Comparison of ENCODE assay signal across 8 mouse cellular contexts in the genomic region with DNA sequence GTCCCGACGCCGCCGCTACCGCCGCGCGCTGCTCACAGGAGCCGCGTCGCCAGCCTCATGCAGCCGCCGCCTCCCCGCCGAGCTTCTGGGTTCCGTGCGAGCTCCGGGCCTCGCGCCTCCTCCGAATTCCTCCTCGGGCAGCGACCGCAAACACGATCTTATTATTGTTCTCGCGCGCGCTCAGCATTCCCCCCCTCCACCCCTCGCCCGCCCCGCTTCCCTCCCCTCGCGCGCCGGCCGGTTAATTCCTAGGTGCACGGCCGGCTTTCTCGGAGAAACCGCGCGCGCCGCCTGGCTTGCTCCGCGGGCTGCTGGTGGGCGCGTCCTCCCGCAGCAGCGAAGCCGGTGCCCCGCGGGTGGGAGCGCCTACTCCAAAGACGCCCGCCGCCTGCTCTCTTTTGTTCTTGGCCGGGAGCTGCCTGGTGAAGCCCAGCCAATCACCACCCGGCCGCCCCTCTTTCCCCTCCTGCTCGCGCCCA. TPM values are rescaled to one million over a fixed set of nuclear protein-coding genes. Genes with fewer than 3 reads are reported as not detected.
A peak's percentile ranks its signal among the peaks of the same experiment; 100 is the strongest.
DNase-seq lines count a peak whose midpoint lies in the region; ATAC-seq and TF ChIP-seq lines count a peak whose summit lies in the region.

A gene (minus strand): TSS at position 207 of the 479 bp plus-strand sequence.

- ATAC-seq in CD4-positive, CD25-positive, alpha-beta regulatory T cell, adult 4 months = peak; percentile 44
- peak; percentile 89 for ATAC-seq in forebrain, embryonic 12.5 days (ENCODE audit: low FRiP score)
- ATAC-seq in heart, embryonic 16.5 days (replicated peaks; ENCODE audit: extremely low read depth, insufficient read depth, low FRiP score) = peak; percentile 85
- peak; percentile 43; the same call in 1 of the 2 replicates for ATAC-seq in liver, embryonic 11.5 days (replicated peaks; ENCODE audit: low FRiP score)
- peak; percentile 88 for ATAC-seq in neural tube, embryonic 14.5 days (ENCODE audit: low read depth)

- H3K4me1 ChIP-seq in forebrain, embryonic 12.5 days = peaks cover 20% of the 10 kb centered on the region
- peaks cover 16% of the 10 kb centered on the region for H3K4me1 ChIP-seq in heart, embryonic 16.5 days (ENCODE audit: control insufficient read depth, insufficient read depth, low read length)
- 0 out of 2 replicates have a peak, but pooled peaks cover 5% of the 10 kb centered on the region for H3K4me1 ChIP-seq in liver, embryonic 11.5 days (replicated peaks; ENCODE audit: control insufficient read depth, insufficient read depth, low read length)
- H3K4me1 ChIP-seq in neural tube, embryonic 14.5 days (ENCODE audit: control insufficient read depth, insufficient read depth, low read length) = peaks cover 20% of the 10 kb centered on the region
- H3K4me1 ChIP-seq in thymus, adult 2 months (replicated peaks; ENCODE audit: control insufficient read depth, insufficient read depth, low read length) = peaks cover 9% of the 10 kb centered on the region; the same call in 1 of the 2 replicates

- no peaks in the 10 kb centered on the region for H3K9me3 ChIP-seq in forebrain, embryonic 12.5 days
- H3K9me3 ChIP-seq in heart, embryonic 16.5 days (replicated peaks; ENCODE audit: control insufficient read depth, low read length) = no peaks in the 10 kb centered on the region
- H3K9me3 ChIP-seq in liver, embryonic 11.5 days (ENCODE audit: control insufficient read depth, low read length) = no peaks in the 10 kb centered on the region
- H3K9me3 ChIP-seq in neural tube, embryonic 14.5 days (ENCODE audit: control insufficient read depth, low read length) = no peaks in the 10 kb centered on the region

- no peak for TF ChIP-seq CTCF in thymus, adult 2 months (IDR thresholded peaks at IDR 0.05; ENCODE audit: borderline replicate concordance, control insufficient read depth, extremely low read depth, insufficient read depth, low read length, poor library complexity)

- no peak for TF ChIP-seq POLR2A in thymus, adult 2 months (IDR thresholded peaks at IDR 0.05; ENCODE audit: control insufficient read depth, extremely low read depth, insufficient read depth, low read length, poor library complexity)

- H3K27ac ChIP-seq in forebrain, embryonic 12.5 days = peak within 1 kb of the TSS; percentile 99
- H3K27ac ChIP-seq in heart, embryonic 16.5 days (ENCODE audit: low read length) = peak within 1 kb of the TSS; percentile 71
- H3K27ac ChIP-seq in liver, embryonic 11.5 days (ENCODE audit: low read depth, low read length) = peak within 1 kb of the TSS; percentile 48; the same call in 1 of the 2 replicates
- H3K27ac ChIP-seq in neural tube, embryonic 14.5 days (ENCODE audit: low read depth, low read length) = peak within 1 kb of the TSS; percentile 98
- H3K27ac ChIP-seq in thymus, adult 2 months (ENCODE audit: control insufficient read depth, insufficient read depth, low read length) = no peak within 1 kb of the TSS

- under 1% methylated on average over 57 of the region's 63 CpGs for WGBS in forebrain, embryonic 12.5 days
- under 1% methylated on average over 48 of the region's 63 CpGs for WGBS in heart, embryonic 16.5 days
- 1% methylated on average over 63 of the region's 63 CpGs for WGBS in liver, embryonic 11.5 days
- WGBS in neural tube, embryonic 14.5 days = under 1% methylated on average over 36 of the region's 63 CpGs
- under 1% methylated on average over 60 of the region's 63 CpGs for WGBS in thymus, adult 2 months

- H3K4me3 ChIP-seq in forebrain, embryonic 12.5 days (replicated peaks) = peak within 1 kb of the TSS; percentile 94
- peak within 1 kb of the TSS; percentile 71 for H3K4me3 ChIP-seq in heart, embryonic 16.5 days (ENCODE audit: low read length)
- H3K4me3 ChIP-seq in liver, embryonic 11.5 days (ENCODE audit: low read depth, low read length) = peak within 1 kb of the TSS; percentile 61
- peak within 1 kb of the TSS; percentile 98 for H3K4me3 ChIP-seq in neural tube, embryonic 14.5 days (ENCODE audit: low read depth, low read length)
- peak within 1 kb of the TSS; percentile 78 for H3K4me3 ChIP-seq in thymus, adult 2 months (ENCODE audit: control insufficient read depth, insufficient read depth, low read length)

- DNase-seq in brain, embryonic 18.5 days (ENCODE audit: low read depth, low spot score) = peak; percentile 80
- peak; percentile 88 for DNase-seq in kidney, postnatal 14 days
- peak; percentile 70 for DNase-seq in liver, embryonic 11.5 days (ENCODE audit: low spot score)
- DNase-seq in thymus, adult 2 months = peak; percentile 52

- H3K9ac ChIP-seq in forebrain, embryonic 12.5 days = peak within 1 kb of the TSS; percentile 98
- H3K9ac ChIP-seq in heart, embryonic 16.5 days (ENCODE audit: low read length) = peak within 1 kb of the TSS; percentile 85
- peak within 1 kb of the TSS; percentile 57 for H3K9ac ChIP-seq in liver, embryonic 11.5 days (ENCODE audit: low read depth, low read length)
- peak within 1 kb of the TSS; percentile 99 for H3K9ac ChIP-seq in neural tube, embryonic 14.5 days (replicated peaks; ENCODE audit: low read depth, low read length)

- H3K4me2 ChIP-seq in forebrain, embryonic 12.5 days = peak within 1 kb of the TSS; percentile 77
- H3K4me2 ChIP-seq in heart, embryonic 16.5 days (ENCODE audit: low read depth, low read length) = peak within 1 kb of the TSS; percentile 78
- H3K4me2 ChIP-seq in liver, embryonic 11.5 days = peak within 1 kb of the TSS; percentile 72
- peak within 1 kb of the TSS; percentile 90 for H3K4me2 ChIP-seq in neural tube, embryonic 14.5 days (ENCODE audit: low read depth, low read length)

- no peaks in the 10 kb centered on the region for H3K27me3 ChIP-seq in forebrain, embryonic 12.5 days
- H3K27me3 ChIP-seq in heart, embryonic 16.5 days (ENCODE audit: control insufficient read depth, insufficient read depth, low read length) = peaks cover 11% of the 10 kb centered on the region; the same call in 1 of the 2 replicates
- peaks cover 53% of the 10 kb centered on the region for H3K27me3 ChIP-seq in liver, embryonic 11.5 days (replicated peaks; ENCODE audit: control insufficient read depth, insufficient read depth, low read length)
- no peaks in the 10 kb centered on the region for H3K27me3 ChIP-seq in neural tube, embryonic 14.5 days (ENCODE audit: control insufficient read depth, insufficient read depth, low read length)
- no peaks in the 10 kb centered on the region; the same call in 1 of the 2 replicates for H3K27me3 ChIP-seq in thymus, adult 2 months (ENCODE audit: control insufficient read depth, insufficient read depth, low read length)

- no peaks in the 10 kb centered on the region for H3K36me3 ChIP-seq in forebrain, embryonic 12.5 days (replicated peaks)
- H3K36me3 ChIP-seq in heart, embryonic 16.5 days (ENCODE audit: control insufficient read depth, insufficient read depth) = no peaks in the 10 kb centered on the region
- no peaks in the 10 kb centered on the region for H3K36me3 ChIP-seq in liver, embryonic 11.5 days (ENCODE audit: control insufficient read depth, insufficient read depth, low read length)
- no peaks in the 10 kb centered on the region for H3K36me3 ChIP-seq in neural tube, embryonic 14.5 days (ENCODE audit: control insufficient read depth, insufficient read depth, low read length)
- no peaks in the 10 kb centered on the region for H3K36me3 ChIP-seq in thymus, adult 2 months (ENCODE audit: control insufficient read depth, insufficient read depth, low read length)

RNA-seq across cellular contexts. Expression of the gene that starts here (rescaled TPM):
- 1 to 10 TPM; 7.5 to 8.7 TPM for polyA plus RNA-seq in CD4-positive, CD25-positive, alpha-beta regulatory T cell, adult 4 months (2017; shearing (Covaris generic))
- 55.8 and 56.5 TPM in 2 replicates for polyA plus RNA-seq in forebrain, embryonic 12.5 days (2016; fragmentation: Nextera tagmentation; extraction: Ambion mirVana)
- 9.7 and 9.9 TPM in 2 replicates for polyA plus RNA-seq in heart, embryonic 16.5 days (2015; fragmentation: Nextera tagmentation; extraction: Ambion mirVana)
- polyA plus RNA-seq in liver, embryonic 11.5 days (2014; fragmentation: Nextera tagmentation; extraction: Ambion mirVana) = 5.0 and 5.9 TPM in 2 replicates
- polyA plus RNA-seq in neural tube, embryonic 14.5 days (2014; fragmentation: Nextera tagmentation; extraction: Ambion mirVana) = 90.7 and 93.2 TPM in 2 replicates
- 5.1 TPM in 2 replicates for polyA plus RNA-seq in thymus, adult 2 months (2012; rRNA removed)
